Mouse (Mus musculus) CD4-positive, CD25-positive, alpha-beta regulatory T cell, adult 2 months (primary cell): ENCODE results near the gene Kcnab3.

ENCODE experiments used
- DNase-seq: peaks from one replicate; pipeline ENCODE4 v3.0.0-alpha.2; 2012; ENCODE audit warnings: low read depth, low spot score

Kcnab3 gene

GRCm38 (mm10) chr11:69331929-69332405, 5.9 kb downstream of the Kcnab3 start:
- peak; percentile 84 for DNase-seq

GRCm38 (mm10) chr11:69332713-69333253, 6.7 kb downstream of the Kcnab3 start:
- DNase-seq: no peak

- peak; percentile 53 for DNase-seq
Measured at GRCm38 (mm10) chr11:69333922-69334321, 7.9 kb downstream of the Kcnab3 start.

GRCm38 (mm10) chr11:69334796-69335195, 8.7 kb downstream of the Kcnab3 start:
- no peak for DNase-seq

- DNase-seq: peak; percentile 88
Measured at GRCm38 (mm10) chr11:69340161-69341131, 14.4 kb downstream of the Kcnab3 start, which contains the start of gene Rnf227. TSS of gene Rnf227 (plus strand) at chr11:69340461.

- DNase-seq: no peak
Measured at GRCm38 (mm10) chr11:69346441-69346840, 20.4 kb downstream of the Kcnab3 start.

- no peak for DNase-seq
Measured at GRCm38 (mm10) chr11:69356544-69356943, 30.5 kb downstream of the Kcnab3 start.

GRCm38 (mm10) chr11:69357690-69358089, 31.6 kb downstream of the Kcnab3 start:
- no peak for DNase-seq

- DNase-seq: no peak
Measured at GRCm38 (mm10) chr11:69362021-69362420, 36.0 kb downstream of the Kcnab3 start.

- DNase-seq: no peak
Measured at GRCm38 (mm10) chr11:69362479-69362878, 36.4 kb downstream of the Kcnab3 start.

- no peak for DNase-seq
Measured at GRCm38 (mm10) chr11:69364376-69364775, 38.3 kb downstream of the Kcnab3 start.

GRCm38 (mm10) chr11:69364910-69365309, 38.9 kb downstream of the Kcnab3 start:
- peak; percentile 39 for DNase-seq

- DNase-seq: peak; percentile 25
Measured at GRCm38 (mm10) chr11:69365722-69366121, 39.7 kb downstream of the Kcnab3 start.

- peak; percentile 97 for DNase-seq
Measured at GRCm38 (mm10) chr11:69366157-69366854, 40.2 kb downstream of the Kcnab3 start.

- DNase-seq: peak; percentile 69
Measured at GRCm38 (mm10) chr11:69366855-69367615, 41.0 kb downstream of the Kcnab3 start.

- DNase-seq: peak; percentile 54
Measured at GRCm38 (mm10) chr11:69367616-69368355, 41.7 kb downstream of the Kcnab3 start.

- DNase-seq: peak; percentile 68
Measured at GRCm38 (mm10) chr11:69368356-69369214, 42.5 kb downstream of the Kcnab3 start.

GRCm38 (mm10) chr11:69369215-69369989, 43.3 kb downstream of the Kcnab3 start, which contains the start of gene Chd3:
TSS of gene Chd3 (minus strand) at chr11:69369406.
- DNase-seq: peak; percentile 44
